Mouse (Mus musculus) erythroblast, embryonic 14.5 days (primary cell): ENCODE results near the gene Hes3.

Experiments used
- GATA1 ChIP-seq: IDR thresholded peaks from 2 replicates; pipeline ENCODE4 v1.6.1; 2012; ENCODE audit warnings: low read length, inconsistent platforms, mixed read lengths
- TAL1 ChIP-seq: IDR thresholded peaks from 3 replicates; pipeline ENCODE4 v1.6.1; 2012; ENCODE audit warnings: low read length, inconsistent platforms, mixed read lengths

- no peak for TF ChIP-seq GATA1
- TF ChIP-seq TAL1 = no peak
Measured at GRCm38 (mm10) chr4:152296371-152296770, 4.9 kb upstream of the Hes3 start.
